Mouse (Mus musculus) brain, embryonic 14.5 days (tissue): ENCODE measurements at regions not wholly inside any gene's neighbourhood (a gene's known extent, or its start where the extent isn't known, plus 50 kb on each side); places are given as distances from the start of the nearest gene placed in this dataset.

Experiments
- DNase-seq: peaks from one replicate; pipeline ENCODE4 v3.0.0-alpha.2; 2011; ENCODE audit warnings: low read depth
- CTCF ChIP-seq: fragments of 200-500 bp; IDR thresholded peaks from 2 replicates; pipeline ENCODE4 v1.5.1; 2012; ENCODE audit warnings: inconsistent platforms, mild to moderate bottlenecking, moderate library complexity, borderline replicate concordance; ENCODE audit not compliant: insufficient read depth, insufficient read length; ENCODE audit errors: extremely low read depth
- POLR2A ChIP-seq: fragments of 200-500 bp; IDR thresholded peaks from 2 replicates; pipeline ENCODE4 v1.6.1; 2012; ENCODE audit warnings: mild to moderate bottlenecking, inconsistent platforms, borderline replicate concordance; ENCODE audit not compliant: poor library complexity, insufficient read depth, insufficient read length, severe bottlenecking; ENCODE audit errors: extremely low read depth

DNA sequence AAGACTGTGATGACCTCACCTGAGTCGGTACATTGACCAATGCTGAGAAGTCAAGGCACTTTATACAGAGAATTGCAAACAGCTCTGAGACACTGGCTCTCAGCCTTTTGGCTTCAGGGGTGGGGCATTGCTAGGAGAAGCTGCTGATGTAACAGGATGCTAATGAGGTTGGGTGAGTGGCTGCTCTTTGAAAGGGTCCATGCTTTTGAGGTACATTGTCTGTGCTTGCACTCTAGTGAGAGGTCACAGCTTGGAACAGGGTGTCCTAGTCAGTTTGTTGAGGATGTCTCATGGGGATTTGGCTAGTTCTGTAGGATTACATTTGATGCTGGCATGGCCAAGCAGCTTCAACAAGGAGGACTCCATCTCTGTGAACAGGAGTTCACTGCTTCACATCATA is 109.1 kb upstream of the Auts2 start:
- no peak for DNase-seq
- TF ChIP-seq CTCF (no peak), POLR2A (no peak)

GRCm38 (mm10) chr5:132649771-132650170 is 106.6 kb upstream of the Auts2 start:
- peak; percentile 11 for DNase-seq
- TF ChIP-seq POLR2A (no peak), CTCF (no peak)

DNA sequence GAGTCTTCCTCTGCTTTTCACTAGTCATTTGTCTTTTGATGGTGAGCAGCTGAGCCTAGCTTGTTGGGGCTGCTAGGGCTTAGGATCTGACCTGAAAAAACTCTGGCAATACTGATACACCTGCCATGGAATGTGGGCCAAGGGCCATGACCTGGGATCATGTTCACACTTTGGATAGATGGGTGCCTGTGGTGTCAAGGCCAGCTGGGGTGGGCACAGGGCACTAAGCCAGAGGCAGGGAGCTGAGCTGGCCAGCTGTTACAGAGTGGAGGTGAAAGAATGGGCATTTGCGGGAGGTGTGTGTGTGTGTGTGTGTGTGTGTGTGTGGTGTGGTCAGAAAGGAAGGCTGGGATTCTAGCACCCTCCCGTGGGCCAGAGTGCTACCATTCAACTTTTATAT is 105.6 kb upstream of the Auts2 start:
- TF ChIP-seq CTCF, result no peak
- TF ChIP-seq POLR2A, result no peak
- no peak for DNase-seq

GRCm38 (mm10) chr5:132644646-132645172 is 101.6 kb upstream of the Auts2 start:
- TF ChIP-seq CTCF (no peak), POLR2A (no peak)
- DNase-seq, result no peak

GRCm38 (mm10) chr5:132643270-132643669 is 100.1 kb upstream of the Auts2 start:
- peak; percentile 54 for DNase-seq
- no peak for TF ChIP-seq POLR2A
- TF ChIP-seq CTCF, result no peak

DNA sequence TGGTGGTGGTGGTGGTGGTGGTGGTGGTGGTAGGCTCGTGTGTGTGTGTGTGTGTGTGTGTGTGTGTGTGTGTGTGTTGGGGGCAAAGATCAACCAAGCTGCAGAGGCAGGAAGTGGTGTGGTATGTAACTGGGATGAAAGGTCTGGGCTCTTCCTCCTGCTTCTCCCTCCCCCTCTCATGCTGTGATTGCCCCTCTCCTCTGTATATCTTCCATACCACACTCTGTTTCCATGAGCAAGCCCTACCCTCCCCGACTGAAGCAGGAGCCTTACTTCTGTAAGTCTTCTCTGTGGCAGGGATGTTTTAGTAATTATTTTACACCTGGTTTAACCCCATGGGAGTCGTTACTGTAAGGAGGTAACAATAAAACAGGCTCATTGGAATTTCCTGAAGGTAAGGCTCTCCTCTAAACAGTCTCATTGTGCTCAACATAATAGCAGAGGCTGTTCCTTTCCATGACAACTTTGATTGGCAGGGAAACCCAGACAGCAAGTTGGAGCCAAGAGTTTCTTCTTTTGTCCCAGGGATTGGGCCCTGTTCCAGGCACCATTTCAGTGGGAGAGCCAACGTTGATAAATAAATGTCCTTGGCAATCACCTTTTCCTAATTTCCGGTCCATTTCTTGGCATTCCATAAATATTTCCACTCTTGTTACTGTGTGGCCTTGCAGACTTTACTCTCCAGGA is 90.2 kb upstream of the Auts2 start:
- TF ChIP-seq POLR2A (no peak), CTCF (no peak)
- DNase-seq, result peak; percentile 86

- DNase-seq, result peak; percentile 73
- TF ChIP-seq CTCF (no peak), POLR2A (no peak)
Observed at GRCm38 (mm10) chr5:132621751-132622150, 78.6 kb upstream of the Auts2 start.

DNA sequence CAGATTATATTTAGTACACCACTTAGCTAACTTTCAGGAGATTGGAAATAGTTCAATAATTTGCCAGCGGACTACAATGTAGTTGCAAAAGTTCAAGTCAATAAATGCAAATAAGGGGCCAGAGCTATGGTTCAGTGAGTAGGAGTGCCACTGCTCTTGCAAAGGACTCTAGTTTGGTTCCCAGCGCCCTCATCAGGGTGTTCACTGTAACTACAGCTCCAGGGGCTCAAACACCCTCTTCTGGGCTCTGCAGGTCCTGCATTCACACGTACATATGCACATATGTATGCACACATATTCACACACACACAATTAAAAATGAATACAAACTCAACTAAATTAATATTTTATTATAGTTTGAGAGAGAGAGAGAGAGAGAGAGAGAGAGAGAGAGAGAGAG is 74.1 kb upstream of the Auts2 start:
- DNase-seq, result no peak
- TF ChIP-seq POLR2A, result no peak
- TF ChIP-seq CTCF, result no peak

DNA sequence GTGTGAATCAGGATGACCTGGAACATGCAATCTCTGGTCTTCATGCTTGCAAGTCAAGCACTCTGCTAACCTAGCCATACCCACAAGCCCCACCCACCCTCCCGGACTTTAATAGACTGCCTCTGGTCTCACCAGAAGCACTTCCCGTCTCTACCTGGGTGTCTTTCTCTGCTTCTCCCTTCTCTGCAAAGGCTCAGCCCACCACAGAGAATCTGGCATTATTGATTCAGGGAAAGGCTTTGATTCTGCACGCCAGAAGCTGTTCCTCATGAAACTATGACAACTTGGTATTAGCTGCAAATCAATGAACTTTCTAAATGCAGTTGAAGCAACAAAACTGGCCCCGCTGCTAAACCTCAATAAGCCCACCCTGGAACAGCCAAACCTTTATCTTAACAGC is 66.1 kb upstream of the Auts2 start:
- no peak for TF ChIP-seq CTCF
- no peak for TF ChIP-seq POLR2A
- no peak for DNase-seq

- no peak for DNase-seq
- TF ChIP-seq POLR2A (no peak), CTCF (no peak)
Observed at GRCm38 (mm10) chr5:132606216-132606615, 63.1 kb upstream of the Auts2 start.

- no peak for TF ChIP-seq CTCF
- TF ChIP-seq POLR2A, result no peak
- peak; percentile 59 for DNase-seq
Observed at GRCm38 (mm10) chr5:132594796-132595195, 51.7 kb upstream of the Auts2 start.
